Mouse (Mus musculus): ENCODE results near the gene Arpc1b. TPM values are rescaled to one million over a fixed set of nuclear protein-coding genes. Genes with fewer than 3 reads are reported as not detected.

Gene Arpc1b
- polyA plus RNA-seq, 1 experiment from 2014 or later: 65.6 TPM

- no peak overlapping the region for H3K27ac ChIP-seq
- no peak overlapping the region for H3K4me3 ChIP-seq (replicated peaks)
- 90% methylated on average over 18 of the region's 18 CpGs for WGBS
- H3K9ac ChIP-seq: no peak overlapping the region
- peaks cover 98% of the 10 kb centered on the region for H3K36me3 ChIP-seq (replicated peaks)
- H3K4me2 ChIP-seq: no peak overlapping the region
- no peaks in the 10 kb centered on the region for H3K9me3 ChIP-seq
- no peaks in the 10 kb centered on the region for H3K27me3 ChIP-seq
- no peaks in the 10 kb centered on the region for H3K4me1 ChIP-seq
- no peak for ATAC-seq (ENCODE audit: low FRiP score)
Measured at GRCm38 (mm10) chr5:145178461-145178980, 64.5 kb downstream of the Arpc1b start.

Other genes starting within 250 kb of the Arpc1b start
- gene Smurf1, start 148.4 kb upstream of the Arpc1b start, polyA plus RNA-seq (2016; fragmentation: Nextera tagmentation; extraction: Ambion mirVana): 22.7 and 24.7 TPM in 2 replicates
- not detected in 2 replicates for gene Gm4871, start 81.5 kb upstream of the Arpc1b start, polyA plus RNA-seq (2016; fragmentation: Nextera tagmentation; extraction: Ambion mirVana)
- gene 1700018F24Rik, start 71.2 kb upstream of the Arpc1b start, polyA plus RNA-seq (2016; fragmentation: Nextera tagmentation; extraction: Ambion mirVana): not detected in 2 replicates
- 168 and 174 TPM in 2 replicates for gene Arpc1a, start 30.4 kb upstream of the Arpc1b start, polyA plus RNA-seq (2016; fragmentation: Nextera tagmentation; extraction: Ambion mirVana)
- not detected in 2 replicates for gene Kpna7, start 30.2 kb upstream of the Arpc1b start, polyA plus RNA-seq (2016; fragmentation: Nextera tagmentation; extraction: Ambion mirVana)
- gene Pdap1, start 26.0 kb downstream of the Arpc1b start, polyA plus RNA-seq (2016; fragmentation: Nextera tagmentation; extraction: Ambion mirVana): 154 and 155 TPM in 2 replicates
- gene Bud31, start 26.1 kb downstream of the Arpc1b start, polyA plus RNA-seq (2016; fragmentation: Nextera tagmentation; extraction: Ambion mirVana): 225 and 235 TPM in 2 replicates
- gene Ptcd1, start 52.9 kb downstream of the Arpc1b start, polyA plus RNA-seq (2016; fragmentation: Nextera tagmentation; extraction: Ambion mirVana): 19.5 and 20.3 TPM in 2 replicates
- 65.7 and 69.5 TPM in 2 replicates for gene Cpsf4, start 53.0 kb downstream of the Arpc1b start, polyA plus RNA-seq (2016; fragmentation: Nextera tagmentation; extraction: Ambion mirVana)
- 523 and 541 TPM in 2 replicates for gene Atp5j2, start 77.8 kb downstream of the Arpc1b start, polyA plus RNA-seq (2016; fragmentation: Nextera tagmentation; extraction: Ambion mirVana)
- 8.0 and 9.0 TPM in 2 replicates for gene Zkscan14, start 87.7 kb downstream of the Arpc1b start, polyA plus RNA-seq (2016; fragmentation: Nextera tagmentation; extraction: Ambion mirVana)
- 19.6 and 21.4 TPM in 2 replicates for gene Zkscan5, start 90.3 kb downstream of the Arpc1b start, polyA plus RNA-seq (2016; fragmentation: Nextera tagmentation; extraction: Ambion mirVana)
- gene Zfp655, start 117.5 kb downstream of the Arpc1b start, polyA plus RNA-seq (2016; fragmentation: Nextera tagmentation; extraction: Ambion mirVana): 37.4 and 38.0 TPM in 2 replicates
- gene Zscan25, start 166.3 kb downstream of the Arpc1b start, polyA plus RNA-seq (2016; fragmentation: Nextera tagmentation; extraction: Ambion mirVana): 0.66 and 0.73 TPM in 2 replicates
- not detected in 2 replicates for gene Cyp3a57, start 231.1 kb downstream of the Arpc1b start, polyA plus RNA-seq (2016; fragmentation: Nextera tagmentation; extraction: Ambion mirVana)

Data from forebrain, embryonic 12.5 days (tissue).